Comparison of ENCODE assay signal across 28 mouse cellular contexts in the genomic region with DNA sequence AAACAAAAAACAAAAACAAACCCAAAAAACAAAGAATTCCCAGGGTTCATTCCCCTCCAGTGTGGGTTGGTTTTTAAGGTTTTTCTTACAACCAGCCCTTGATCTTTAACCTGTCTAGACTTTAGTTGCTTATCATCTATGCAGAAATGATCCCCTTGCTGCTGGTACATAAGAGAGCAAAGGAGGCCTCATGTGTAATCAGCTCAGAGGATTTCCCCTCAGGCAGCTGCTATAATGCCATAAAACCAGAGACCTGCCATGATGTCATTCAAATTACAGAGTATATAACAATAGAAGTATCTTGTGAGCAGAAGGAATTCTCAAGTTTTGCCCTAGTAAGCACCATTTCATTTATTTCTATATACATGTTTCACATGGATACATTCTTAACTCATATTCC.
"Had no signal": no experiment of that assay in that cellular context is flagged by ENCODE, and none has a peak within 500 bp of the region (broad histone marks: within the 10 kb centered on the region; RNA-seq: fewer than 3 reads in every experiment).

No protein-coding gene starts in this region.

- ATAC-seq: forebrain, embryonic 13.5 days; forebrain, embryonic 14.5 days; forebrain, embryonic 15.5 days; forebrain, embryonic 16.5 days; forebrain, postnatal 0 days had no signal

- H3K27me3 ChIP-seq: embryonic facial prominence, embryonic 12.5 days; embryonic facial prominence, embryonic 13.5 days; embryonic facial prominence, embryonic 15.5 days; forebrain, embryonic 12.5 days; forebrain, embryonic 13.5 days; forebrain, embryonic 15.5 days had no signal

- H3K9ac ChIP-seq: embryonic facial prominence, embryonic 12.5 days; embryonic facial prominence, embryonic 13.5 days; embryonic facial prominence, embryonic 15.5 days; forebrain, embryonic 12.5 days; forebrain, embryonic 13.5 days; forebrain, embryonic 15.5 days; forebrain, postnatal 0 days had no signal

- DNase-seq: cerebellum, adult 2 months; cerebellum, adult 8-10 months; cerebellum, adult 9-10 months; cerebellum, postnatal 10 days; cerebellum, postnatal 14 days; cerebellum, postnatal 25 days; cerebellum, postnatal 36 days; embryo, embryonic 11 days; forebrain, postnatal 0 days; gastrocnemius, adult 2 months; gastrocnemius, postnatal 10 days; gastrocnemius, postnatal 14 days; gastrocnemius, postnatal 25 days; gastrocnemius, postnatal 36 days; heart, adult 11 months; heart, adult 18-20 months; heart, adult 2 months had no signal

- H3K4me3 ChIP-seq: embryonic facial prominence, embryonic 10.5 days; embryonic facial prominence, embryonic 12.5 days; embryonic facial prominence, embryonic 13.5 days; embryonic facial prominence, embryonic 15.5 days; erythroblast, embryonic 14.5 days; forebrain, embryonic 10.5 days; forebrain, embryonic 12.5 days; forebrain, embryonic 13.5 days; forebrain, embryonic 15.5 days; gastrocnemius, adult 2 months; heart, adult 2 months had no signal

- H3K9me3 ChIP-seq: embryonic facial prominence, embryonic 10.5 days; embryonic facial prominence, embryonic 12.5 days; embryonic facial prominence, embryonic 13.5 days; embryonic facial prominence, embryonic 15.5 days; forebrain, embryonic 10.5 days; forebrain, embryonic 12.5 days; forebrain, embryonic 13.5 days; forebrain, embryonic 15.5 days had no signal

- H3K36me3 ChIP-seq: embryonic facial prominence, embryonic 10.5 days; embryonic facial prominence, embryonic 12.5 days; embryonic facial prominence, embryonic 13.5 days; embryonic facial prominence, embryonic 15.5 days; forebrain, embryonic 10.5 days; forebrain, embryonic 12.5 days; forebrain, embryonic 15.5 days had no signal

- H3K4me1 ChIP-seq: forebrain, embryonic 12.5 days had no signal

- H3K4me2 ChIP-seq: embryonic facial prominence, embryonic 12.5 days; embryonic facial prominence, embryonic 13.5 days; embryonic facial prominence, embryonic 15.5 days; forebrain, embryonic 12.5 days; forebrain, embryonic 13.5 days; forebrain, embryonic 15.5 days had no signal

- H3K27ac ChIP-seq: embryonic facial prominence, embryonic 12.5 days; embryonic facial prominence, embryonic 13.5 days; embryonic facial prominence, embryonic 15.5 days; forebrain, embryonic 10.5 days; forebrain, embryonic 12.5 days; forebrain, embryonic 13.5 days; forebrain, embryonic 15.5 days; gastrocnemius, adult 2 months; heart, adult 2 months had no signal
